Mouse (Mus musculus): Measurements from ENCODE around the gene Serpind1.

Gene Serpind1

DNA sequence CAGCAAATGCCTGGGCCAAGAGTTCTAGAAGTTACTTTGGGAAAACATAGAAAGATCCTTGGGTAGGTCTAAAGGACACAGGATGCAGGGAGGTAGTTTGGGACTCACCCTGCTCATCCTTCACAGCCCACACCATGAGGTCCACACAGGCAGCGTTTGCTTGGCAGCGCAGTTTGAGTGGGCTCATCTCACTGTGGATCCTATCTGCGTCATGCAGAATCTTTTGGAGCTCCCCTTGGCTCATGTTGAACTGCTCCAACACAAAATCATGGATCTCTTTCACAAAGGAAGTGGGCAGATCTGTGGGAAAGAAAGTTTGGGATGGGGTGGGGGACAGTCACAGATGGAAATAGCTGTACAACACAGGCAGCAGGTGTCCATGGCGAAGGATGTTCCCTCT lies 27.6 kb downstream of the Serpind1 start:
- no peak for DNase-seq

GRCm38 (mm10) chr16:17382306-17382705 lies 51.1 kb downstream of the Serpind1 start:
- no peak for DNase-seq

- DNase-seq = no peak
Measured at GRCm38 (mm10) chr16:17383594-17384326, 52.6 kb downstream of the Serpind1 start.

DNA sequence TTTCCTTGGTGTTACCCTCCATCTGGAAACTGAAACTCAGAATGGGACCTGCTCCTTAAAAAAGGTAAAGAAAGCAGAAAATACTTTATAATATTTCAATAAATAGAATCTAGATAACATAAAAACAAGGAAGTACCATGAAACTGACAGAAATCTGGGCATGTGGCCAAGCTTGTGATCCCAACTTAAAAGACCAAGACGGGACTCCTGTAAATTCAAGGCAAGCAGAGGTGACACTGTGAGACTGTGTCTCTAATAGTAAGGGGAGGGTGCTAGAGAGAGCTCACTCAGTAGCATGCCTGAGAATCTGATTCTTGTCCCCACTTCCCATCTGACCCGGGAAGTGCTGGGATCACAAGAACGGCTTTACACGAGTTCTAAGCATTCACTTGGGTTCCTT lies 61.6 kb downstream of the Serpind1 start:
- no peak for DNase-seq

All from cerebellum, adult 9-10 months (tissue).